Mouse (Mus musculus) layer of hippocampus, postnatal 14 days (tissue): ENCODE results near the gene Trpv2. TPM values are rescaled to one million over a fixed set of nuclear protein-coding genes. Genes with fewer than 3 reads are reported as not detected.
"Not testable (repeated sequence)": the region's sequence is repeated elsewhere in the genome, so short reads cannot be mapped to it uniquely, and the experiment has no call there.

Experiments used
- DNase-seq, 2 experiments: peaks; one replicate each; pipeline ENCODE4 v3.0.0; 2021 to 2022; ENCODE audit warnings: low spot score in 2 of 2, mixed read lengths in 1 of 2
- total RNA-seq, 2 experiments: library from RNA; stranded (reverse); gene quantifications; 2 replicates each; pipeline ENCODE4 v1.2.3; 2021

Gene Trpv2
- total RNA-seq, 2 experiments from 2014 or later, result 18.4 to 21.5 TPM

DNA sequence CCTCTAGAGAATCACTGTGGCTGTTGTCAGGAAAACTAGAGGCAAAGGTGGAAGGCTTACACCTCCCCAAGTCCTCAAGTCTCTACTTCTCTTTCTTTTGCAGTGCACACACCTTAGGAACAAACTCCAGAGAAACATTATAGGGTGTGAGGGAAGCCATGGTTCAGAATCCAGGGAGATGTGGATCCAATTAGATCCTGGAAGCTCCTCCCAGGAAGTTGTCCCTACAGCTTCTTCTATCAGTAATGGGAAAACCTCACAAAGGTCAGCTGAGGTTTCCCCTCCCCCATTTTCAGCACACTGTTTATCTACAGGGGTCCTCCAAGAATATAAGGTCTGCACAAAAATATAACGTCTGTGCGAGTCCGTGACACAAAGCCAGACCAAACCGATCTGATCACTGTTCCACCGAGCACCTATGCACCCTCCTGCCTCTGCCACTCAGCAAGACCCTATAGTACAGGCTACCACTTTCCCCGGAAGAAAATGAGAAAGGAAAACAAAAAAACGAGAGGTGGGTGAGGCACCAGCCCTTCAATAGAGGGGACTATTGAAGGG lies 72.8 kb downstream of the Trpv2 start:
- no peak for DNase-seq

DNA sequence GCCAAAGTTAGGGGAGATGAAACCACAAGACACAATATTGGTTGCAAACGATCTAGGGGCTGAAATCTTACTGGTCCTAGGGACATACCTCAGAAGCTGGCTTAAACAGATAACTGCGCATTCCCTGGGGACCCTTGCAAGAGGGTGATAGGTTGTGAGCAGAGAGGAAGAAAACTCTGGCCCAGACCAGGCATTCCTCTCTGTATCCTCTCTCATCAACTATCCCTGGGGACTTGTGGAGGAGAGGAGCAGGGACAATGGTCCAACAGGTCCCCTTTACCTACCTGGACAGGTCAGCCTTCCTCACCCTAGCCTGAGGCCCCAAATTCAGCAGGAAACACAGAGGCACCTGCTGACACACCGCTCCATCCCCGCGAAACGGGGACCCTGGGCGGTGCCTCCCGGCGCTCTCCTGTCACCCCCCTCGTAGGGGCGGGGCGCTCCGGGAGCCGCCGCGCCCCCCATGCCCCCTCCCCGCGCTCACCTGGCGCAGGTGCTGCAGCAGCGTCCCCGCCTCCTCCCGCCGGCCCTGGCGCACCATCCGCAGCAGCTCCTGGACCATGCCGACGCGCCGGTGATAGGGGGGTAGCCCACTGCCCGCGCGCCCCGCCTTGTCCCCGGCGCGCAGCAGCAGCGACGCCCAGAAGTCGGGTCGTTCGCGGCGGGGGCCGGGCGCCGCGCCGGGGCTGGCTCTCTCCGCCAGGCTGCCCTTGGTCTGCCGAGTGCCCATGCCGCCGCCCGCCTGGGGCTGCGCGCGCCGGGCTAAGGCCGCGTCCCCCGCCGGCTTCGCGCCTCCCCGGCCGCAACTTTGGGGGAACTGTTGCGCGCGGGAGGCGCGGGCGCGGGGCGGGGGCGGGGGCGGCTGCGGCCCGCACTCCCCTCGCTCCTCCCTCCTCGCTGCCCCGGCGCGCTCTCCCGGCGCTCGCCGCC lies 73.6 kb downstream of the Trpv2 start, which contains the start of gene Lrrc75a:
Gene Lrrc75a (minus strand): TSS at position 863 of the 930 bp plus-strand sequence.
- no peak for DNase-seq

DNA sequence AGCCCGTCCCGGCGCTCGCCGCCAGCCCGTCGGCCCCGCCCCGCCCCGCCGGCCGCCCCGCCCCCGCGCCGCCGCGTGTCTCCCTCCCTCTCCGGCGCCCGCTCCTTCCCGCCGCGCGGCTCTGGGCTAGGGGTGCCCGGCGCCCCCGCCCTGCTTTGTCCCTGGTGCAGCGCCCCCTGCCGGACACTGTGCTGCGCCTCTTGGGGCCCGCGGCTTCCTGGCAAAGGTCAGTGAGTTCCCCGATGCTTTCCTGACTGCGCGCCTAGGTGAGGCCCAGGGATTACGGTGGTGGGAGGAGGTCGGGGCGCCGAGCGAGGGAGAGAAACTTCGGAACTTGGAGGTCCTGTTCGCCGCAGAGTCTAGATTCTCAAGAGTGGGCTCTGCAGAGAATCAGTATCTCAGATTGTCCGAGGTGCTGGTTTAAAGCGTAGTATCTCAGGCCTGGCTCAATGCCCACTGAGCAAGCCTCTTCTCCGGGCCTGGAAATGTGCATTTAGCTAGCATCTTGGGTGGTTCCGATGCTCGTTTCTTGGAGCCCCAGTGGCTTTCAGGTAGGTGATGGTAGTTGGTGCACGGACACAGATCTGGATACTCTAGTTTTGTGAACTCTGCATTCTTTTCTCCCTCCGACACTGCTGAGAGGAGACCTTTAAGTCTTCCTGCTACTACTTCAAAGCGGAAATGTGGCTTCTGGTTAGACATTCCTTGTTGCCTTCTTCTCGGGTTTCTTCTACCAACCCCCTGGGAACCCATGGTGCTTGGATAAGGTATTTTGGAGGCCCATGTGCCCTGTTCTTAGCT lies 74.5 kb downstream of the Trpv2 start, which contains the start of gene Mmgt2:
Gene Mmgt2 (plus strand): TSS at position 74 of the 801 bp plus-strand sequence.
- peak; percentile 87 to 90 for DNase-seq

DNA sequence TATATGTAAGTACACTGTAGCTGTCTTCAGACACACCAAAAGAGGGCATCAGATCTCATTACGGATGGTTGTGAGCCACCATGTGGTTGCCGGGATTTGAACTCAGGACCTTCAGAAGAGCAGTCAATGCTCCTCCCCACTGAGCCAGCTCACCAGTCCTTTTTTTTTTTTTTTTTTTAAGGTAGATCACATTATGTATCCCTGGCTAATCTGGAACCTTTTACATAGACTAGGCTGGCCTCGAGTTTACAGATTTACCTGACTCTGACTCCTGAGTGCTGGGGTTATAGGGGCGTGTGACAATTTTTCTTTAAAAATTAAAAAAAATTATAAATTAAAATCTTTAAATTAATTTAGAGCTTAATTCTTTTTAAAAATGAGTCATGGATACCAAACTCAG lies 75.5 kb downstream of the Trpv2 start:
- DNase-seq, result not testable (repeated sequence)

Other genes starting within 250 kb of the Trpv2 start
- 1 to 10 TPM; 6.6 to 7.1 TPM for gene Pigl, start 116.0 kb upstream of the Trpv2 start, total RNA-seq
- gene Ncor1, start 115.9 kb upstream of the Trpv2 start, total RNA-seq, result 100 to 1,000 TPM; 267 to 274 TPM
- 10 to 100 TPM; 37.4 to 38.5 TPM for gene Cenpv, start 35.2 kb upstream of the Trpv2 start, total RNA-seq
- gene Ubb, start 23.3 kb upstream of the Trpv2 start, total RNA-seq, result 1,000 to 10,000 TPM; 1,675 to 1,723 TPM
- 10 to 100 TPM in 1 of 2 experiments, 1 to 10 TPM in 1; 9.5 to 11.3 TPM for gene Lrrc75a, start 74.0 kb downstream of the Trpv2 start, total RNA-seq
- 10 to 100 TPM; 14.8 to 17.2 TPM for gene Mmgt2, start 74.2 kb downstream of the Trpv2 start, total RNA-seq
- gene Zfp287, start 157.4 kb downstream of the Trpv2 start, total RNA-seq, result 10 to 100 TPM; 15.2 to 16.7 TPM
- gene Gm10428, start 178.6 kb downstream of the Trpv2 start, total RNA-seq, result not detected
- gene Zfp286, start 215.0 kb downstream of the Trpv2 start, total RNA-seq, result 10 to 100 TPM; 21.3 to 21.5 TPM
- gene Trim16, start 245.7 kb downstream of the Trpv2 start, total RNA-seq, result 1 to 10 TPM; 3.9 to 4.0 TPM